Mouse (Mus musculus) liver, embryonic 16.5 days (tissue): Measurements from ENCODE around the gene Dscaml1. TPM values are rescaled to one million over a fixed set of nuclear protein-coding genes. Genes with fewer than 3 reads are reported as not detected.

Experiments
- ATAC-seq: fragments of 200-750 bp; cut with Nextera tagmentation; 2 replicates; pipeline ENCODE4 v1.8.0; 2017; ENCODE audit warnings: low read depth, mild to moderate bottlenecking, moderate number of reproducible peaks, moderate library complexity
- H3K27ac ChIP-seq: fragments of 300-500 bp; sonication (generic); 2 replicates; pipeline ENCODE4 v1.5.1; 2014; ENCODE audit warnings: mild to moderate bottlenecking, low read length
- H3K27me3 ChIP-seq: fragments of 300-500 bp; sonication (generic); 2 replicates; pipeline ENCODE4 v1.6.1; 2014; ENCODE audit warnings: low read depth, low read length, mixed read lengths; ENCODE audit not compliant: control insufficient read depth, insufficient read depth
- H3K36me3 ChIP-seq: fragments of 300-500 bp; sonication (generic); 2 replicates; pipeline ENCODE4 v1.6.1; 2014; ENCODE audit warnings: mild to moderate bottlenecking; ENCODE audit not compliant: control insufficient read depth, insufficient read depth
- H3K4me1 ChIP-seq: fragments of 300-500 bp; sonication (generic); 2 replicates; pipeline ENCODE4 v1.6.1; 2014; ENCODE audit warnings: low read depth, low read length, mixed read lengths; ENCODE audit not compliant: control insufficient read depth
- H3K4me2 ChIP-seq: fragments of 300-500 bp; sonication (generic); 2 replicates; pipeline ENCODE4 v1.6.1; 2014; ENCODE audit warnings: low read depth, low read length, mixed read lengths
- H3K4me3 ChIP-seq: fragments of 300-500 bp; sonication (generic); 2 replicates; pipeline ENCODE4 v1.5.1; 2014; ENCODE audit warnings: low read depth, mild to moderate bottlenecking, low read length
- H3K9ac ChIP-seq: fragments of 300-500 bp; sonication (generic); 2 replicates; pipeline ENCODE4 v1.6.1; 2014; ENCODE audit warnings: low read depth, low read length
- H3K9me3 ChIP-seq: fragments of 300-500 bp; sonication (generic); replicated peaks from 2 replicates; pipeline ENCODE4 v1.6.1; 2016; ENCODE audit warnings: low read length; ENCODE audit not compliant: control insufficient read depth
- WGBS: fragments of 180-500 bp; shearing (Covaris S2); extraction: QIAGEN DNeasy Blood & Tissue Kit; methylation state at CpG from one replicate; pipeline ENCODE4 v1.1.7; 2014; ENCODE audit not compliant: insufficient replicate concordance; 5-methylcytosine and 5-hydroxymethylcytosine counted together
- polyA plus RNA-seq: library from polyadenylated mRNA; unstranded; fragments of >200 nt; fragmentation: Nextera tagmentation; extraction: Ambion mirVana; gene quantifications from 2 replicates; pipeline ENCODE4 v1.2.1, GENCODE M21; 2015

Gene Dscaml1
- polyA plus RNA-seq, 1 experiment from 2014 or later = not detected

DNA sequence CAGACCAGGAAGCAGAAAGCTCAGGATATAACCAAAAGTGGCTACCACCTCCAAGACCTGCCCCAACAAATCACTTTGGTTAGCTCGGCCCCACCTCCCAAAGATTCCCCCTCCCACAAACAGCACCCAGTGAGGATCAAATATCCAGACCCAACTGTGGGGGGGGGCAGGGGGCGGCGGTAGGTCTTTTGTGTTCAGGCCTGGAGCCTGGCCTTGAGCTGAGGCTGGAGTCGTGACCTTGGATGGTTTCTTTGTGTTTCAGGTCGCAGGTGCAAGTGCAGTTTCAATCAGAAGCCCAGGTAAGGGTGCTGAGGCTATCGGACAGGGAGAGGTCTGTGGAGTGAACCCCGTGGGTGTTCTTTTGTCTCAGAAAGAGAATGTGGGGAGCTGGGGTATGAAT is 35.1 kb upstream of the Dscaml1 start:
- H3K9me3 ChIP-seq = no peaks in the 10 kb centered on the region
- no peak overlapping the region for H3K9ac ChIP-seq
- 50% methylated on average over 7 of the region's 7 CpGs for WGBS
- no peak overlapping the region for H3K4me3 ChIP-seq
- H3K4me2 ChIP-seq = no peak overlapping the region
- no peaks in the 10 kb centered on the region for H3K4me1 ChIP-seq
- no peak for ATAC-seq
- H3K36me3 ChIP-seq = no peaks in the 10 kb centered on the region
- no peaks in the 10 kb centered on the region for H3K27me3 ChIP-seq
- no peak overlapping the region for H3K27ac ChIP-seq

DNA sequence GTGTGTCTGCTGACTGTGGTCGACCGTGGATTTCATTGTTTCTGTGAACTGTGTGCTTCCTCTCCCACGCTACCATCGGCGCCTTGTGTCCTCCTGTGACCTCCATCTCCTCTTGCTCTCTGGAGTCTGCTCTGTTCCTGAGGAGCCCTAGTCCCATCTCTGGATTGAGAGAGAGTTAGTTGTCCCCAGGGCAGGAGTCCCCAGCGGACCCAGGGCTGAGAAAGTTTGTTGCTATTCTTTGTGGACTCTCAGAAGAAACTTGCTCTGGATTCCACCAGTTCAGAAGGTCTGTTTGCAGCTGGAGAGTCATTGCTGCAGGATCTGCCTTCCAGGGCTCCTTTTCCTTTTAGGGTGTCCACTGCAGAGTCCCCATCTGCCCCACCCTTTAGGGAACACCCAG is 31.2 kb upstream of the Dscaml1 start:
- Histone ChIP-seq H3K9me3 (no peaks in the 10 kb centered on the region), H3K9ac (no peak overlapping the region), H3K4me1 (no peaks in the 10 kb centered on the region), H3K27ac (no peak overlapping the region), H3K27me3 (no peaks in the 10 kb centered on the region), H3K4me2 (no peak overlapping the region), H3K36me3 (no peaks in the 10 kb centered on the region), H3K4me3 (no peak overlapping the region)
- ATAC-seq = no peak
- 68% methylated on average over 6 of the region's 6 CpGs for WGBS

- ATAC-seq = no peak
- Histone ChIP-seq H3K27me3 (no peaks in the 10 kb centered on the region), H3K27ac (no peak overlapping the region), H3K4me2 (no peak overlapping the region), H3K9ac (no peak overlapping the region), H3K4me3 (no peak overlapping the region), H3K4me1 (no peaks in the 10 kb centered on the region), H3K36me3 (no peaks in the 10 kb centered on the region), H3K9me3 (no peaks in the 10 kb centered on the region)
- 46% methylated on average over 3 of the region's 3 CpGs for WGBS
Observed at GRCm38 (mm10) chr9:45395796-45396195, 30.6 kb upstream of the Dscaml1 start.

DNA sequence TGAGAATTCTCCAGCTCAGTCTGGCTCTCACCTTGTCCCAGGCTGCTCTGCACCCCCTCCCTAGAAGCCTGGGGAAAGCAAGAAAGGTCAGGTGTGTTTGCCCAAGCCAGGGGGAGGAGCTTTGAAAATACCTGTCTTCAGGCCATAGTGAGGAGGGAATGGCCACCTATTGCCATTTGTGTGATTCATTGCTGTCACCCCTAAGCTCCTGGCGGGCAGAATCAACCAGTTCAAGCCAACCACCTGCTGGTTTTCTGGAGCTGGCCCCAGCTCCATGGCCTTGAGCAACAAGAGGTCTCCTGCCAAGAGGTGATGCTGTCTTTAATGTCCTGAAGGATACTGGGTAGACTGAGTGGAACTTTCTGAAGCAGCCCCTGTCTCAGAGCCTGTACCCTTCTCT is 28.1 kb upstream of the Dscaml1 start:
- Histone ChIP-seq H3K4me2 (no peak overlapping the region), H3K36me3 (no peaks in the 10 kb centered on the region), H3K9ac (no peak overlapping the region), H3K4me1 (no peaks in the 10 kb centered on the region), H3K4me3 (no peak overlapping the region), H3K27ac (no peak overlapping the region), H3K27me3 (peaks cover 2% of the 10 kb centered on the region; the same call in 1 of the 2 replicates), H3K9me3 (no peaks in the 10 kb centered on the region)
- ATAC-seq = no peak
- WGBS = 29% methylated on average over 1 of the region's 1 CpGs

DNA sequence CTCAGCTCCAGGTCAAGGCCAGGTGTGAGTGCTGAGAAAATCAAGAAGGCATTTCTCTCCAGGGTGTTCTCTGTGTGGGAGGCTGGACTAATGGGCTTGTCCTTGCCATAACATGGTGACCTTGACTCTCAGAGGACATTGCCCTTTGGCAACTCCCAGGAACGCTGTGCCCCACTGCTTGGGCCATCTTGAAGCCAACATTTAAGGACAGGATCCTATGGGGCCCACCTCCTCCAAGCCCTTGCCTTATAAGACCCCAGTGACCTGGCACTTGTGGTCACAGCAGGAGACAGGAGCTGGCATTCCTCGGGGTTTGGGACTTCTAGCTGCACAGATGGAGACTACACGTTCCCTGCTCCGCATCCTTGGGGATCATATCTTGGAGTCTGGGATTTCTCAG is 27.0 kb upstream of the Dscaml1 start, which contains the start of gene Fxyd2:
Fxyd2 (plus strand) TSS at position 236 of the 400 bp plus-strand sequence.
- no peaks in the 10 kb centered on the region for H3K9me3 ChIP-seq
- H3K9ac ChIP-seq = no peak within 1 kb of the TSS
- no peak for ATAC-seq
- no peak within 1 kb of the TSS for H3K4me3 ChIP-seq
- H3K36me3 ChIP-seq = no peaks in the 10 kb centered on the region
- no peaks in the 10 kb centered on the region for H3K4me1 ChIP-seq
- H3K27me3 ChIP-seq = peaks cover 2% of the 10 kb centered on the region; the same call in 1 of the 2 replicates
- H3K27ac ChIP-seq = no peak within 1 kb of the TSS
- WGBS = 48% methylated on average over 4 of the region's 4 CpGs
- no peak within 1 kb of the TSS for H3K4me2 ChIP-seq

GRCm38 (mm10) chr9:45401851-45402250 is 24.6 kb upstream of the Dscaml1 start:
- no peak for ATAC-seq
- Histone ChIP-seq H3K4me1 (no peaks in the 10 kb centered on the region), H3K9ac (no peak overlapping the region), H3K4me3 (no peak overlapping the region), H3K4me2 (no peak overlapping the region), H3K27me3 (peaks cover 2% of the 10 kb centered on the region; the same call in 1 of the 2 replicates), H3K9me3 (no peaks in the 10 kb centered on the region), H3K27ac (no peak overlapping the region), H3K36me3 (no peaks in the 10 kb centered on the region)
- WGBS = 39% methylated on average over 4 of the region's 4 CpGs

DNA sequence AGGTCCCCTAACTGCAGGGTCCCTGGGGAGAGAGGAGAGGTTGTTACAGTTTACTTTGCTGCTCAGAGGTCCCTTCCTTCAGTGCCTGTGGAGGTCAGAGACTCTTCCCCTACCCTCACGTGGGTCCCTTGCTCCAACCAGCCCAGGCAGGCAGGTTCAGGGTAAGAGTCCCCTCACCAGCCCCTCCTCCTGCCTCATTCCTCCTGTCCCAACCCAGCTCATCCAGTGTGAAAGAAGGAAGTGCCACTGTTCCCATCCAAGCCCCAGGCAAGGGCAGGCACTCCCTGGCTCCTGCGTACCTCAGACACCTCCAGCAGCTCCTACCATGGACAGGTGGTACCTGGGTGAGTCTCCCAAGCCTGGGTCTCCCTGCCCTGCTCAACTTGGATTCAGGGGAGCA is 23.5 kb upstream of the Dscaml1 start:
- no peaks in the 10 kb centered on the region for H3K36me3 ChIP-seq
- no peak overlapping the region for H3K4me3 ChIP-seq
- H3K4me1 ChIP-seq = no peaks in the 10 kb centered on the region
- 39% methylated on average over 2 of the region's 2 CpGs for WGBS
- H3K27me3 ChIP-seq = peaks cover 2% of the 10 kb centered on the region; the same call in 1 of the 2 replicates
- no peak overlapping the region for H3K9ac ChIP-seq
- no peak overlapping the region for H3K4me2 ChIP-seq
- no peak overlapping the region for H3K27ac ChIP-seq
- no peak for ATAC-seq
- no peaks in the 10 kb centered on the region for H3K9me3 ChIP-seq

DNA sequence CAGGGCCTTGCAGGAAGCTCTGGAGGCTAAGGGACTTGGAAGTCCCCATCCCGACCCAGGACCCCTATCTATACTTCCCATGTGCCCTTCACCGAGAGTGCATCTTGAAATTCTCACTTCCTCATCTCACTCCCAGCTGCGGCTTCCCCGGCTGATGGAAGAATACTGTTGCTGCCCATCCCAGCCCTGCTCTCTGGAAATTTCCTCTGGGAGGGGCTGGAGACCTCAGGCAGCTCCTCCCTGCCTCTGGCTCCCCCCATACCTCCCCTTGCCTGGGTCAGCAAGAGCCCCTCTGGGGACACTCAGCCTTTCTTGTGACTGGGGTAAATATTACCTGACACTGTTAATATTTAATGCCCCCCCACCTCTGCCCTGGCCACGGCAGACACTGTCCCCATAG is 20.7 kb upstream of the Dscaml1 start:
- H3K27me3 ChIP-seq = peaks cover 2% of the 10 kb centered on the region; the same call in 1 of the 2 replicates
- no peak overlapping the region for H3K4me3 ChIP-seq
- no peaks in the 10 kb centered on the region for H3K36me3 ChIP-seq
- no peak for ATAC-seq
- no peak overlapping the region for H3K9ac ChIP-seq
- no peak overlapping the region for H3K4me2 ChIP-seq
- H3K27ac ChIP-seq = no peak overlapping the region
- H3K4me1 ChIP-seq = no peaks in the 10 kb centered on the region
- 31% methylated on average over 5 of the region's 5 CpGs for WGBS
- no peaks in the 10 kb centered on the region for H3K9me3 ChIP-seq

DNA sequence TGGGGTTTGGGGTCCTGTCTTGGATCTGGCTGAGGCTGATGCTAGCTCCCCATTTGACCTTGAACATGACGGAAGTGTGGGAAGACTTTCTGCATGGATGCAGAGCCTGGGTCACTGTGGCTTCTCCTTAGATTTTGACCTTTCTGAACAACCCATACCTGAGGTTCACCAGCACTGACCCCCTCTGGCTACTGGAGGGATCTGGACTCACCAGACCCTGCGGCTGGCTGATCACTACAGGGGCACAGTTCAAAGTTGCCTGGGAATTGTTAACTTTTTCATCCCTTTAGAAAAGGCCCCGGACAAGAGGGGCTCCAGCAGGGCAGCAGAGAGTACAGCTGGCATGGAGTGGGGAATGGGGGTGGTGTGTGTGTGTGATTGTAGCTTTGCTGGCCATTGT is 19.6 kb upstream of the Dscaml1 start:
- ATAC-seq = no peak
- H3K27me3 ChIP-seq = peaks cover 2% of the 10 kb centered on the region; the same call in 1 of the 2 replicates
- WGBS = 50% methylated on average over 3 of the region's 3 CpGs

More for the DNA sequence above, 19.6 kb upstream of the Dscaml1 start:
- no peak overlapping the region for H3K4me2 ChIP-seq
- H3K4me3 ChIP-seq = no peak overlapping the region
- no peak overlapping the region for H3K9ac ChIP-seq
- H3K9me3 ChIP-seq = no peaks in the 10 kb centered on the region
- H3K4me1 ChIP-seq = no peaks in the 10 kb centered on the region
- no peaks in the 10 kb centered on the region for H3K36me3 ChIP-seq
- no peak overlapping the region for H3K27ac ChIP-seq
